Mouse (Mus musculus) brown adipose tissue, adult 24 weeks (tissue): ENCODE measurements around the gene Serpinb6a. TPM values are rescaled to one million over a fixed set of nuclear protein-coding genes. Genes with fewer than 3 reads are reported as not detected.

Experiments used
- H3K27ac ChIP-seq: fragments of 200-500 bp; replicated peaks from 2 replicates; pipeline ENCODE4 v1.5.1; 2012; ENCODE audit warnings: low read depth, mild to moderate bottlenecking, low read length
- H3K4me1 ChIP-seq: fragments of 200-500 bp; 2 replicates; pipeline ENCODE4 v1.6.1; 2012; ENCODE audit warnings: low read length, mixed read lengths; ENCODE audit not compliant: control insufficient read depth, insufficient read depth, insufficient read length
- H3K4me3 ChIP-seq: fragments of 200-500 bp; 2 replicates; pipeline ENCODE4 v1.5.1; 2012; ENCODE audit warnings: low read depth, mild to moderate bottlenecking, low read length, moderate library complexity; ENCODE audit not compliant: insufficient read depth
- polyA plus RNA-seq: library from polyadenylated mRNA; stranded (reverse); fragments of >200 nt; gene quantifications from 2 replicates; pipeline ENCODE4 v1.2.4, GENCODE M21; 2012; ENCODE audit not compliant: missing spikeins, insufficient read depth, insufficient read length

Gene Serpinb6a
- polyA plus RNA-seq, 1 experiment: 80.3 TPM

DNA sequence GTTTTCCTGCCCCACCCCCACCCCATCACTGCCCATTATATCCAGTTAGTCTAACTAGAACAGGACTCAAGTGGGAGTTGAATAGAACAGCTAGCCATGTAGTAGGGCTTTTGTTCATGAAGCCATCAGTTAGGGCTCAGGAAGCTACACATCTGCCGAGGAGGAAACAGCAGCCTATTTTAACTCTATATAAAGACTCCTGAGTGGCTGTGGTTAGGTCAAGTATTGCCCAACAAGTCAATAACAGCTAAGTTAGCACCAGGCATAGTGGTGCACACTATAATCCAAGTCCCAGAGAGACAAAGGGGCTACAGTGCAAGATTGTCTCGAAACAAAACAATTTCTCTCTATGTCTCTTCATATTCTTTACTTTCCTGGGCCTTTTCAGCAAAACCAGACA, 29.4 kb upstream of the Serpinb6a start:
- peaks cover under 1% of the 10 kb centered on the region; the same call in 1 of the 2 replicates for H3K4me1 ChIP-seq
- no peak overlapping the region for H3K27ac ChIP-seq
- H3K4me3 ChIP-seq: no peak overlapping the region

DNA sequence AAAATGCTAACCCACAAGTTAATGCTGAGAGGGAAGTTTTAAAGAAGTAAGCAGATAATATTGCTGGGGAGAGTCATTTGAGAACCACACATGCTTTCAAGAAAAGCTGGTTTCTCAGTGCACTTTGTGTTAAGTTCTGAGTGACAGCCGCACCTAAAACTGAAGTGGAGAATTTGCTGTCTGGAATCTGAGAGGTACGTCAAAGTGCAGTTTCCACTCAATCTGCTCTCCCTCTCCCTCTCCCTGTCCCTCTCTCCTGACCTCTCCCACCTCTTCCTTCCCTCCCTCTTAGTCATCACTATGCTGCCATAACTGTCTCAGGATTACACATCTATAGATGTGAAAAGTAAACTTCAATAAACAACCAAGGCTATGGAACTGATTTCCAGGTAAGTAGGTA, 19.4 kb upstream of the Serpinb6a start:
- no peaks in the 10 kb centered on the region for H3K4me1 ChIP-seq
- no peak overlapping the region for H3K27ac ChIP-seq
- no peak overlapping the region for H3K4me3 ChIP-seq

DNA sequence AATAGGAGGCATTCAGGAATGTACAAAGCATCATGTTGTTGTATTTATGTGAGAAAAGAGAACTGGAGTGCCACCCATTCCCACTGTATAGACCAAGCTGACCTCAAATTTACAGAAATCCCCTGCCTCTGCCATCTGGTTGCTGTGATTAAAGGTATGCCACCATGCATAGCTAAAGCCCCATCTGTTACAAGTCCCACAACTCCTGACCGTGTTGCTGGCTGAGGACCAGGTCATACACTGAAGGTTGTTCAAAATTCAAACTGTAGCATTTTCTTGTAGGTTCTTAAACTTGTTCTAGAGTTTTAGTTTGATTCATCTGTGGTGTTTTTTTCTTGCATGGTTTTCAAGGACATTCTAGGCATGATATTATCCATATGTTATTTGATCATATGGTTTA, 15.9 kb upstream of the Serpinb6a start:
- H3K27ac ChIP-seq: no peak overlapping the region
- H3K4me3 ChIP-seq: no peak overlapping the region
- H3K4me1 ChIP-seq: no peaks in the 10 kb centered on the region

DNA sequence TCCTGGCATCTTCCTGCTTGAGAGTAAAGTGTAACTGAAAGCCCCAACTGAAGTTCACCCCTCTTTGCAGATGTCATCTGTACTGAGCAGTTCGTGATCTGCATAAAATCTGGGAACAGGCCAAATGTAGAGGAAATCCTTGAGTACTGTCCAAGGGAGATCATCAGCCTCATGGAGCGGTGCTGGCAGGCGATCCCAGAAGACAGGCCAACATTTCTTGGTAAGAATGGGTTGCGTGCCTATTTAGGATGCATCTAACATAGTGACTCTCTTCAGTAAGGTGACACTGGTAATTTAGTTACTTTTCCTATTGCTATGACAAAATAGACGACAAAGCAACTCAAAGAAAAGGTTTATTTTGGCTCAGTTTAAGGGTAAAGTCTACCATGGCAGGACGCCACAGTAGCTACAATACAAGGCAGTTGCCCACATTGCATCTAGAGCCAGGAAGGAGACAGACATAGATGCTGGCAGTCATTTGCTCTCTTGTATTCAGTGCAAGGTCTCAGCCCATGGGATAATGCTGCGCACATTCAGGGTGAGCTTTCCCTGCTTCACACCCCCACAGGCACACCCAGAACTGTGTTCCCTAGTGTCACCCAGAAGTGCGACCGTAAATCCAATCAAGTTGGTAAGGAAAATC, 14.5 kb upstream of the Serpinb6a start:
- Histone ChIP-seq H3K4me1 (no peaks in the 10 kb centered on the region), H3K4me3 (no peak overlapping the region), H3K27ac (no peak overlapping the region)

DNA sequence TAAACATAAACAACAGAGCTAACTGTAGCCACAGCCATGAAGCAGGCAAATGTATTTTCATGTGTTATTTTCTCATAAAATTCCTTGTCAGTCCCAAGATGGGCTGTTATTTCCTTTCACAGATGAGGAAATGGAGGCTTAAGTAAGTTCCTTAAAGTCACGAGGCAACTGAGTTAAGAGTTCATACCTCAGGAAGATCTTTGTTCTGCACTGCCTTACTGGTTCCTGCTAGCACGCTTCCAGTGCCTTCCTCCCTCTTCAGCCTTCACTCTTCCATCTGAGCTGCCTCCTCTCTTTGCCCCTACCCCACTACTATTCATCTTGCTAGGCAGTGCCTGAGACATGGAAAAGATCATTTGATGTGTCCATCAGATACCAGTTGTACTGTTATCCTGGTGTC, 4.6 kb upstream of the Serpinb6a start:
- peak overlapping the region; percentile 75 for H3K27ac ChIP-seq

DNA sequence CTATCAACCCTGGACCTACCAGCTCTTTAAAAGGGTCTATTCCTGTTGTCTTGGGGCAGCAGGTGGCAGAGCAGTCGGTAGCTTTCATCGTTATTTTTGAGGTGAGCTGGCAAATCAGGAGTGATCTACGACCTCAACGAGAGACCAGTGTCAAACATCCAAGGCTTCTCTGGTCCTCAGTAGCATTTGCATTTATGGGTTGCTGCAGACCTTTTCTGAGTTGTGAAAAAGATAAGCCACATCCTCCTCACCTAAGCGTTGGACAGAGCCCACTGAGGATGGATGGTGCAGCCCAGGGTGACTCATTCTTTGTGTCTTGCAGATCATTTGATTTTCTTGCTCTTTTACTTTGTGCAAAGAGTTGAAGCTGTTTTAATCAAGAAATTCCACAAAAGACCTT, 464 bp upstream of the Serpinb6a start:
- Histone ChIP-seq H3K4me1 (0 out of 2 replicates have a peak, but pooled peaks cover 3% of the 10 kb centered on the region), H3K4me3 (peak overlapping the region; percentile 74), H3K27ac (no peak overlapping the region)

More for the DNA sequence above, 4.6 kb upstream of the Serpinb6a start:
- Histone ChIP-seq H3K4me3 (no peak overlapping the region), H3K4me1 (0 out of 2 replicates have a peak, but pooled peaks cover 3% of the 10 kb centered on the region)

DNA sequence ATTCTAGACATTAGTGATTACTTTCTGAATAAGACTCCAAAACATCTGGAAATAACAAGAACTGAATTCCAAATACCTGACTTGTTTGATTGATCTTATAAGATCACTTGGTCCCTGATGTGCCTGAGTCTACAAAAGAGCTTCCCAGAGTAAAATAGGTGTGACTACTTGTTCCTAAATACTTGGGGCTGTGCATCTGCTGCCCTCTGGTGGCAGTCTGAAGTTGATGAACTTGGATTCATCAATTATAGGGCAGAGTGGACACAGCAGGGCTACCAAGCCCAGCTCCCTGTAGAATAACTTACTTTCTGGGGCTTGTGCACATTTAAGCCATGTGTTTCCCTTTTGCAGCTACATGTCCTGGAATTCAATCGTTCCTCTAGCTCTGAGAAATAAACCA, 7.4 kb downstream of the Serpinb6a start:
- Histone ChIP-seq H3K4me1 (no peaks in the 10 kb centered on the region), H3K4me3 (no peak overlapping the region), H3K27ac (no peak overlapping the region)

DNA sequence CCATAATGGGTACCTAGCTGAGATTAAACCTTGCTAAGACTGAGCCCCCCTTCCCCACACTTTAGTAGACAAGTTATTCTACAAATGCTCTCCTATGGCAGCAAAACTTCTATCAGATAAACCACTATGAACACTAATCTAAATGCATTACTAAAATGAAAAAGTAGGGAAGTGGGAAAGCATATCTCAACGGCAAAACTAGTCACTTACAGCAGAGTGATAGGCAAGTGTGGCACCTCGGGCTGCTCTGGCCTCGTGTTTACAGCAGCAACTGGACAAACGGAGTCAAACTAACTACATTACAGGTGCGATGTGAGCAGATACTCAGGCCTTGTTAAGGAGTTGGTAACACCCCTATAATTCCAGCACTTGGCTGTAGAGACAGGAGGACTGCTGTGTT, 13.0 kb downstream of the Serpinb6a start:
- no peaks in the 10 kb centered on the region for H3K4me1 ChIP-seq
- no peak overlapping the region for H3K27ac ChIP-seq
- no peak overlapping the region for H3K4me3 ChIP-seq

DNA sequence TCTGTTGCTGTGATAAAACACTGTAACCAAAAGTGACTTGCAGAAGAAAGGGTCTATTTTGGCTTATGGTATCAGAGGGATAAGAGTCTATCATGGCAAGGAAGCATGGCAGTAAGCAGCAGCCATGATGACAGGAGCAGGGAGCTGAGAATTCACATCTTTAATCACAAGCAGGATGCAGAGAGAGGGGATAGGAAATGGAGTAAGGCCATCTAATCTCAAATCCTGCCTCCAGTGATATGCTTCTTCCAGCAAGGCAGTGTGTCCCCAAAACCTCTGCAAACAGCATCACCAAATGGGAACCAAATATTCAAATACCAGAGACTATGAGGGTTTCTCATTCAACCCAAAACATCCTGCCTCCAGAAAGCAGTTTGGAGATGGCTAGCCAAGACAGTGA, 36.0 kb downstream of the Serpinb6a start:
- no peak overlapping the region for H3K4me3 ChIP-seq
- H3K27ac ChIP-seq: peak overlapping the region; percentile 11; the same call in 1 of the 2 replicates
- H3K4me1 ChIP-seq: peaks cover 2% of the 10 kb centered on the region; the same call in 1 of the 2 replicates

DNA sequence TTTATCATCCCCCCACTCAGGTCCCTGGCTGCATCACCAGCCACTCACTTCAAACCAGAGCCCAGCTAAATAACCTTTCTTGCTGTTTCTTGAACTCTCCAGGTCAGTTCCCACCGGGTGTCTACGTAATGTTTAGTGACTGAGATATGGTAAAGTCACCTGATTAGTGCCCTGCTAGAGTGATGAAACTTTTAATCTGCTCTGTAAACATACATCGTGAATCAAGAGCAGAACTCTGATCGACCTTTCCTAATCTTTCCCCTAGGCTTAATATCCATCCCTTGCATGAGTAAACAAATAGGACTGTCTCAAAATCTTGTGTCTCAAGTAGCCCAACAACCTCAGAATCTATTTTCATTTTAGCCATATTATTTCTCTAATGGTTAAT, 36.6 kb downstream of the Serpinb6a start:
- 0 out of 2 replicates have a peak overlapping the region, but pooled peaks have one; percentile 26 for H3K27ac ChIP-seq
- H3K4me3 ChIP-seq: peak overlapping the region; percentile 89; the same call in 1 of the 2 replicates
- peaks cover 2% of the 10 kb centered on the region; the same call in 1 of the 2 replicates for H3K4me1 ChIP-seq

DNA sequence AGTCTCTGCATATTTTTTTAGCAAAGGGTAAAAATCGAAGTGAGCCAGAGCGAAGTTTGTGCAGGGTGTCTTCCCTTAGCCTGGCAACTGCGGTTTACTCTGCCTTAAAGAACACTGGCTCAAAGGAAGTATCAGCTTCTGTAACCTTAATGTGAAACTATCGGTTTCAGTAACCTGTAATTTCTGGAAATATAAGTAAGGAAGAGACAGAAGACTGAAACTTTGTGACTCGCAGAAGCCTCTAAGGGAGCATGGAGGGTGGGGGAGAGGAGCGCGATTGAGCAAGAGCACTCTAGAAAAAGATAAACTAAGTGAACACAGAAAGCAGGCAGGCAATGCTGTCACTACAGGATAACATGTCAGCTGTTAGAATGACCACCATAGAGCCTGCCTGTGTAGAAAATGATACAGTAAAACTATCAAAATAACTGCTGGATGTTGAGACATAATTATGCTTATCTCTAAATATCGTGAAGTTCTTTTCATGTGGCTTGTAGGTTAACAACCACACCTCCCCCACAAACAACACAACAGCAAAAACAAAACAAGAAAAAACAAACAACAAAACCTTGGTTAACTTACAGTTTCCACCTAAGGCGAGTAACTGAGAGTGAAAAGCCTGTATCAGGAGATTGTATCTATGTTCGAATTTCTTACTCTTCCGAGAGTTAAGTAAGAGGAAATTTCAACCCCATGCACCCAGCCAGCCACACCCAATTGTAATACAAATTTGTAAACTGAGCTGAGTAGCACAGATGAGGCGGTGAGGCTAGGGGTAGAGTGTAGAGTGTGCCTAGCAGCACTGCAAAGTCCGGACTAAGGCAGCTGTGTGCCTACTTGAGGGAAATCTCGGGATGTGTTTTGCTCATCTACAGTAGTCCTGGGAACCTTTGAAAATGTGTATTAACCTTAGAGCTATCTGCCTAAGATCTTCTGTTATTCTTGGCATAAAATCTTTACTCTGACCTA, 37.3 kb downstream of the Serpinb6a start:
- peaks cover 2% of the 10 kb centered on the region; the same call in 1 of the 2 replicates for H3K4me1 ChIP-seq
- H3K4me3 ChIP-seq: peak overlapping the region; percentile 89
- H3K27ac ChIP-seq: peak overlapping the region; percentile 68

DNA sequence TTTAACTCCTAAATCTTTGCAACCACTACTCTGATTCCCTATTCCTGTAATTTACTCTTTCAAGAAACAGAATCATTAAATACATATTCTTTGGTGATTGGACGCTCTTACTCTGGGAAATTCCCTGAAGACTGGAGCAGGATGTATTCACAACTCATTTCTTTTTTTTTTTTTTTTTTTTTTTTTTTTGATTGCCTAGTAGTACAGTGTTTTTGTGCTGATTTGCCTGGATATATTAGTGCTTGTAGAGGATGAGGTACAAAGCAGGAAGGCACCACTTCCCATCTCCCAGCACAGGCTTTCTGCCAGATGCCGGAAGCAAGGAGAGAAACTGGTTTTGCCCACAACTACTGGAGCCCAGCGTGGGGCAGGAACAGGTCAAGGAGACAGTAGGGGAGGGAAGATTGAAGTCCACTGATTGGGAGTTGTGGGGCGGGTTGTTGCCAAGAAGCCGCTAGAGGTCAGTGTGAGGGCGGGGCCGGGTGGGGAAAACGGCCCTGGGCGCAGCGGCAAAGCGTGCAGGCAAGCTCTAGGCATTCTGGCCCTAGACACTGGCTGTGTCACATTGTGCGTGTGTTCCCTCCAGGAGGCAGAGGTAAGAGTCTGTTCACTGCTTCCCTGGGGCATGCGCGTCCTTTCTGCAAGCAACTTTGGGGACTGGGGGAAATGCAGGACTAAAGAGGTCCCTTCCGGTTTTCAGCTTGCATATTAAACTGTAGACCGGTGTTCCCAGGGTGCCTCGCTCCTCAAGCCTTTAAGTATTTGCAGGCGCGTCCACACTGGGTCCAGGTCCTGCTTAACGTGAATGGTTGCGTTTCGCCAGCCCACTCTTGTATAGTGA, 38.2 kb downstream of the Serpinb6a start, which contains the start of gene Nqo2:
TSS of gene Nqo2 (plus strand) at position 482 of the 841 bp plus-strand sequence.
- Histone ChIP-seq H3K4me1 (peaks cover 2% of the 10 kb centered on the region; the same call in 1 of the 2 replicates), H3K4me3 (peak within 1 kb of the TSS; percentile 89), H3K27ac (peak within 1 kb of the TSS; percentile 68)

DNA sequence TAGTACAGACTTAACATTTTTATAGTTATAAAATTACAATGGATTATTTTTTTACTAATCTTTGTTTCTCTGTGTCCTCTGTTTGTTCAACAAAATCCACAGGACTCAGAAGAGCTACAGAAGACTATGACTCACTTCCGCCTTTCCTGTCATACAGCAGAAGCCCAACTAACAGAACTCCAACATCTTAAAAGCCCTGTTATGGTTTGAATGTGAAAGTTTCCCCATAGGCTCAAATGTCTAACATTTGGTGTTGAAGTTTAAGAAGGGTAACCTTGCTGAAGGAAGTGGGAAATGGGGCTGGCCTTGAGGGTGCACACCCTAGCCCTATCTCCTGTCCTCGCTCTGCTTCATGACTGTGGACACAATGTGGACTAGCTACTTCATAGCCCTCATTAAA, 42.8 kb downstream of the Serpinb6a start:
- no peaks in the 10 kb centered on the region for H3K4me1 ChIP-seq
- H3K27ac ChIP-seq: no peak overlapping the region
- no peak overlapping the region for H3K4me3 ChIP-seq

DNA sequence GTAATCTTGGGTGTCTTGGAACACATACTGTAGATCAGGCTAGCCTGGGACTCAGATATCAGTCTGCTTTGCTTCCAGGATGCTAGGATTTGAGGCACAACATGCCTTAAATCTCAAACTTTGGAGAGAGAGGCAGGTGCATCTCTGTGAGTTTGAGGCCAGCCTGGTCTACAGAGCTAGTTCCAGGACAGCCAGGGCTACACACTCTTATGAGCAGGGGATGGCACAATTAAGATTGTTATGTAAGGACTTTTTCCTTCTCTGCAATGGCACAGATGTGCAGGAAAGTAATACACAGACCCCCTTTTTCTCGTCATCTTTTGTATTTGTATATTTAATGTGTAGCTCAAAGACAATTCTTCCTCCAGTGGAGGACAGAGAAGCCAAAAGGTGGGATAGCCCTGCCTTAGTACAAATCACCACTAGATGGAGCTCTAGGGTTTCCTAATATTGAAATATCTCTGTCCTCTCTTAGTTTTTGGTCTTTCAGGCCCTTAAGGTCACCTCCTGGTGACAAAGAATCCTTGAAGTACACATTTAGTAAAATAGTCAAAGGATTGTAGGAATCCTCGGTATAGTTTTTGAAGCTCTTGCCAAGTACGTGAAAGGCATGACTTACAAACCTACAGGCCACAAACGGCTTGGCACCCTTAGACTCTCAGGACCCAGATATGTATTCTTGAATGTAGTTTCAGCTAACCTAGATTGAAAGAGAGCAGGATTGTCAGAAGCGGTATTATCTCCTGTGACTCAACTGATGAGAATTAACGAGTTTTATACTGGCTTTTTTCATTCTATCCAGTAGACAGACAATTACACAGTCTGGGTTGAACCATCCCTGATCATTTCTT, 45.8 kb downstream of the Serpinb6a start:
- no peak overlapping the region for H3K27ac ChIP-seq
- no peak overlapping the region for H3K4me3 ChIP-seq

More for the DNA sequence above, 45.8 kb downstream of the Serpinb6a start:
- no peaks in the 10 kb centered on the region for H3K4me1 ChIP-seq
